Mouse (Mus musculus): Measurements from ENCODE around the gene Dnmt3a.

DNA sequence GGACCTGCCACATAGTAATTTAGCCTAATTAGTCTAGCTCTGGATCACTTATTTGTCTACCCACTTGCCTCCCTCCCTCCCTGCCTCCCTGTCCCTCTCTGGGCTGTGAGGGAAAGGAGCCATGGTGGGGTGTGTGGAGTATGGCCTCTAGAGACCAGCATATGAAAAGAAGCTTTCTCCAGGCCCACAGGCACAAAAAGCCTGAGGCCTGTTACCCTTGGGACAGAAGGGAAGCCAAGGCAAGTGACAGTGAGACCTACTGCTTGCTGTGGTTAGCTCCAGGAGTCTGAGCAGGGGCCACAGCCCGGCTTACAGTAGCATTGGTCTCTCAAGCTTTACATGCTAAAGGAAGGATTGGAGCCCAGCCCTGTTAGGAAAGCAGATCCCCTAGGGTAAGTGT, 33.9 kb downstream of the Dnmt3a start:
- TF ChIP-seq CTCF (conservative IDR thresholded peaks at IDR 0.05 in 1 of 2, IDR thresholded peaks at IDR 0.05 in 1 of 2; ENCODE audit: low read depth in 2 of 2, low read length in 2 of 2): no peak
- TF ChIP-seq EP300 (IDR thresholded peaks at IDR 0.05; ENCODE audit: low read length): no peak
- TF ChIP-seq ETS1 (conservative IDR thresholded peaks at IDR 0.05; ENCODE audit: low read depth, low read length): no peak
- TF ChIP-seq MXI1 (IDR thresholded peaks at IDR 0.05; ENCODE audit: low read depth, low read length): no peak
- TF ChIP-seq JUND (conservative IDR thresholded peaks at IDR 0.05; ENCODE audit: low read depth, low read length): no peak
- TF ChIP-seq POLR2AphosphoS2 (IDR thresholded peaks at IDR 0.05; ENCODE audit: low read depth, low read length): no peak
- no peak for TF ChIP-seq ZC3H11A (IDR thresholded peaks at IDR 0.05; ENCODE audit: low read depth, low read length)

Measured in CH12.LX (cell line).